Mouse (Mus musculus) heart, postnatal 0 days (tissue): ENCODE measurements around the gene Olfr51. TPM values are rescaled to one million over a fixed set of nuclear protein-coding genes. Genes with fewer than 3 reads are reported as not detected.
"Not testable (repeated sequence)": the region's sequence is repeated elsewhere in the genome, so short reads cannot be mapped to it uniquely, and the experiment has no call there.

ENCODE experiments used
- ATAC-seq: fragments of 200-750 bp; cut with Nextera tagmentation; 2 replicates; pipeline ENCODE4 v1.8.0; 2017; ENCODE audit warnings: low read depth, moderate number of reproducible peaks, moderate library complexity; ENCODE audit not compliant: insufficient read depth
- DNase-seq: peaks from one replicate; pipeline ENCODE4 v3.0.0-alpha.2; 2016; ENCODE audit warnings: low spot score
- H3K27ac ChIP-seq: fragments of 300-500 bp; sonication (generic); 2 replicates; pipeline ENCODE4 v1.5.1; 2014; ENCODE audit warnings: low read depth, mild to moderate bottlenecking
- H3K27me3 ChIP-seq: fragments of 300-500 bp; sonication (generic); 2 replicates; pipeline ENCODE4 v1.6.1; 2014; ENCODE audit warnings: low read length, mixed read lengths; ENCODE audit not compliant: control insufficient read depth, insufficient read depth
- H3K36me3 ChIP-seq: fragments of 300-500 bp; sonication (generic); replicated peaks from 2 replicates; pipeline ENCODE4 v1.6.1; 2014; ENCODE audit warnings: low read length, mixed read lengths; ENCODE audit not compliant: control insufficient read depth, insufficient read depth
- H3K4me1 ChIP-seq: fragments of 300-500 bp; sonication (generic); 2 replicates; pipeline ENCODE4 v1.6.1; 2014; ENCODE audit warnings: antibody characterized with exemption; ENCODE audit not compliant: control insufficient read depth, insufficient read depth
- H3K4me2 ChIP-seq: fragments of 300-500 bp; sonication (generic); 2 replicates; pipeline ENCODE4 v1.6.1; 2014; ENCODE audit warnings: low read depth, mild to moderate bottlenecking, low read length, moderate library complexity
- H3K4me3 ChIP-seq: fragments of 300-500 bp; sonication (generic); 2 replicates; pipeline ENCODE4 v1.5.1; 2014; ENCODE audit warnings: low read depth, low read length
- H3K9ac ChIP-seq: fragments of 300-500 bp; sonication (generic); replicated peaks from 2 replicates; pipeline ENCODE4 v1.6.1; 2014; ENCODE audit warnings: low read depth, low read length, mixed read lengths
- H3K9me3 ChIP-seq: fragments of 300-500 bp; sonication (generic); replicated peaks from 2 replicates; pipeline ENCODE4 v1.6.1; 2016; ENCODE audit warnings: low read length; ENCODE audit not compliant: control insufficient read depth
- CTCF ChIP-seq: IDR thresholded peaks from 2 replicates; pipeline ENCODE4 v1.5.1; 2016; ENCODE audit warnings: antibody characterized with exemption, control low read depth, low read depth
- EP300 ChIP-seq: IDR thresholded peaks from 2 replicates; pipeline ENCODE4 v1.6.1; 2016; ENCODE audit warnings: antibody characterized with exemption, low read depth
- WGBS: fragments of 180-500 bp; shearing (Covaris S2); extraction: QIAGEN DNeasy Blood & Tissue Kit; methylation state at CpG from one replicate; pipeline ENCODE4 v1.1.7; 2014; 5-methylcytosine and 5-hydroxymethylcytosine counted together
- polyA plus RNA-seq: library from polyadenylated mRNA; unstranded; fragments of >200 nt; fragmentation: Nextera tagmentation; extraction: Ambion mirVana; gene quantifications from 2 replicates; pipeline ENCODE4 v1.2.1, GENCODE M21; 2015
- total RNA-seq: library from RNA; depleted of rRNA; stranded (reverse); fragments of >200 nt; gene quantifications from 2 replicates; pipeline ENCODE4 v1.2.3, GENCODE M21; 2014; ENCODE audit warnings: low replicate concordance

The Olfr51 gene
- total and polyA plus RNA-seq, 2 experiments from 2014 or later, result not detected

DNA sequence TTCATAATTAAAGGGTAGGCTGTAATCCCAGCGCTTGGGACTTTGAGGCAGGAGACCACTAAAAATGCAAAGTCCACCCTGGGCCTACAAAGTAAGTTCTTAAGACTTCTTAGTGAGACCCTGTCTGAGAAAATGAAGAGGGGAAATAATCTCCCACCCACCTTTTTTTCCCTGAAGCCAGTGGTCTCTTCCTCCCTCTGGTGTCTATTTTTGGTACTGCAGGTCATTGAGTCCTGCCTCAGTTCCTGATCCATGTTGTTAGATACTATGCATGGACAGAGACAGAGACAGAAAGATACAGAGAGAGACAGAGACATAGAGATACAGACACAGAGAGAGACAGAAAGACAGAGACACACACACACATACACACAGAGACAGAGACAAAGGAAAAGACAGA lies 29.5 kb downstream of the Olfr51 start:
- Histone ChIP-seq H3K4me1 (no peaks in the 10 kb centered on the region), H3K27me3 (no peaks in the 10 kb centered on the region), H3K4me2 (no peak overlapping the region), H3K36me3 (no peaks in the 10 kb centered on the region), H3K9me3 (no peaks in the 10 kb centered on the region), H3K4me3 (no peak overlapping the region), H3K27ac (no peak overlapping the region), H3K9ac (no peak overlapping the region)
- no peak for TF ChIP-seq EP300
- peak; percentile 82 for TF ChIP-seq CTCF
- DNase-seq, result no peak
- ATAC-seq, result no peak
- WGBS, result 8% methylated on average over 1 of the region's 1 CpGs

DNA sequence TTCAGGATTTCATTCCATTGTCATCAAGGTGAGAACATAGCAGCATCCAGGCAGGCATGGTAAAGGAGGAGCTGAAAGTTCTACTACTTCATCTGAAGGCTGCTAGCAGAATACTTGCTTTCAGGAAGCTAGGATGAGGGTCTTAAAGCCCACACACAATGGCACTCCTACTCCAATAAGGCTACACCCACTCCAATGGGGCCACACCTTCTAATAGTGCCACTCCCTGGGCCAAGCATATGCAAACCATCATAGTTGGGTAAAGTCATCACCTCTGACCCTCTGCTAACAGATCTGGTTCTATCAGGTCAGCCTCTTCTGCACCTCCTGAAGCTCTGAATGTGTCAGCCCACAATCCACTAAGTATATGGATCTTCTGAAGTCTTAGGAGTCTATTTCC lies 30.7 kb downstream of the Olfr51 start:
- H3K9ac ChIP-seq, H3K36me3 ChIP-seq, ATAC-seq, H3K9me3 ChIP-seq, H3K4me2 ChIP-seq, H3K27me3 ChIP-seq, H3K4me3 ChIP-seq, H3K27ac ChIP-seq, H3K4me1 ChIP-seq, DNase-seq: not testable (repeated sequence)

- no peak overlapping the region for H3K27ac ChIP-seq
Measured at GRCm38 (mm10) chr11:51035951-51036350, 32.6 kb downstream of the Olfr51 start.

GRCm38 (mm10) chr11:51044776-51045175 lies 41.4 kb downstream of the Olfr51 start:
- 68% methylated on average over 3 of the region's 3 CpGs for WGBS
- not testable (repeated sequence) for H3K27ac ChIP-seq, H3K4me3 ChIP-seq, H3K9ac ChIP-seq, H3K27me3 ChIP-seq, H3K36me3 ChIP-seq, H3K4me1 ChIP-seq, ATAC-seq, H3K9me3 ChIP-seq, DNase-seq, H3K4me2 ChIP-seq

More at GRCm38 (mm10) chr11:51035951-51036350, 32.6 kb downstream of the Olfr51 start:
- 23% methylated on average over 2 of the region's 2 CpGs for WGBS
- no peaks in the 10 kb centered on the region for H3K9me3 ChIP-seq
- no peak overlapping the region for H3K4me3 ChIP-seq
- H3K36me3 ChIP-seq, result no peaks in the 10 kb centered on the region
- no peak overlapping the region for H3K4me2 ChIP-seq
- H3K9ac ChIP-seq, result no peak overlapping the region
- DNase-seq (peak; percentile 11), ATAC-seq (no peak)
- TF ChIP-seq CTCF (no peak), EP300 (no peak)
- H3K4me1 ChIP-seq, result no peaks in the 10 kb centered on the region
- no peaks in the 10 kb centered on the region for H3K27me3 ChIP-seq

- not testable (repeated sequence) for H3K4me3 ChIP-seq, DNase-seq, H3K36me3 ChIP-seq, ATAC-seq, H3K27me3 ChIP-seq, H3K9ac ChIP-seq, H3K9me3 ChIP-seq, H3K4me2 ChIP-seq, H3K27ac ChIP-seq, H3K4me1 ChIP-seq
- WGBS, result 55% methylated on average over 3 of the region's 3 CpGs
Measured at GRCm38 (mm10) chr11:51047809-51048208, 44.4 kb downstream of the Olfr51 start, which contains the start of gene Olfr1375. Gene Olfr1375, plus strand, starts transcription at chr11:51048109.

DNA sequence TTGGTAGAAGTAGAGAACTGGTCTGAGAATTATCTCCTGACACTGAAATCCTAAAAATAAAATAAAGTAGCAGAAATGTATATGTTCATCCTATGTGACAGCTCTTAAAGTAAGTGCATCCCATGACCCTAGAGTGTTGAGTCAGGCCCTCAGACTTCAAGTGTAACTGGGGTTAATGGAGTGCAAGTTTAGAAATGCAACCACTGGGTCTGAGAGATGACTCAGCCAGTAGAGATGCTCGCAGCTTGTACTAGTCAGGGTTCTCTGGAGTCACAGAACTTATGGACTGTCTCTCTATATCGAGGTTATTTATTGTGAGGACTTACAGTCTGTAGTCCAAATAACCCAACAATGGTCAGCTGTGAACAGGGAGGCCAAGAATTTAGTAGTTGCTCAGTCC lies 48.3 kb downstream of the Olfr51 start:
- H3K4me2 ChIP-seq, result no peak overlapping the region
- H3K9ac ChIP-seq, result no peak overlapping the region
- WGBS, result 45% methylated on average over 2 of the region's 2 CpGs
- DNase-seq, result no peak
- no peaks in the 10 kb centered on the region for H3K27me3 ChIP-seq
- no peaks in the 10 kb centered on the region for H3K4me1 ChIP-seq
- no peaks in the 10 kb centered on the region for H3K9me3 ChIP-seq
- TF ChIP-seq CTCF, result no peak
- TF ChIP-seq EP300, result no peak
- no peaks in the 10 kb centered on the region for H3K36me3 ChIP-seq
- no peak overlapping the region for H3K4me3 ChIP-seq
- ATAC-seq, result no peak
- no peak overlapping the region for H3K27ac ChIP-seq
